Mouse (Mus musculus) CH12.LX (cell line): ENCODE data around the gene Commd4. TPM values are rescaled to one million over a fixed set of nuclear protein-coding genes. Genes with fewer than 3 reads are reported as not detected.

Experiments
- DNase-seq: peaks from one replicate; pipeline ENCODE4 v3.0.0-alpha.2; 2013; ENCODE audit errors: extremely low read depth
- H3K27ac ChIP-seq: 2 replicates; pipeline ENCODE4 v1.5.1; 2012; ENCODE audit warnings: low read depth, mild to moderate bottlenecking, control low read depth, moderate library complexity; ENCODE audit not compliant: insufficient read depth
- H3K27me3 ChIP-seq: replicated peaks from 2 replicates; pipeline ENCODE3; 2012; ENCODE audit warnings: inconsistent platforms
- H3K36me3 ChIP-seq, 2 experiments: replicated peaks in 1 of 2; 2 replicates each; pipeline versions ENCODE3 to v1.6.1; 2012; ENCODE audit warnings: inconsistent platforms in 1 of 2, low read length in 1 of 2, mild to moderate bottlenecking in 1 of 2, mixed read lengths in 1 of 2, moderate library complexity in 1 of 2; ENCODE audit not compliant: control insufficient read depth in 1 of 2, insufficient read depth in 1 of 2
- H3K4me1 ChIP-seq, 2 experiments: 2 replicates each; pipeline ENCODE4 v1.6.1; 2012; ENCODE audit warnings: inconsistent platforms in 1 of 2, moderate library complexity in 1 of 2; ENCODE audit not compliant: insufficient read depth in 2 of 2, control insufficient read depth in 1 of 2
- H3K4me2 ChIP-seq: 2 replicates; pipeline ENCODE4 v1.6.1; 2012; ENCODE audit warnings: low read depth, mild to moderate bottlenecking, control low read depth; ENCODE audit not compliant: poor library complexity, insufficient read depth, severe bottlenecking
- H3K4me3 ChIP-seq, 3 experiments: fragments of 150-350 bp in 1 of 3; sonication (generic) in 1 of 3; replicated peaks in 1 of 3; 2 replicates each; pipeline versions ENCODE3 to v1.5.1; 2011 to 2012; ENCODE audit warnings: low read depth in 2 of 3, low read length in 2 of 3, mild to moderate bottlenecking in 2 of 3, moderate library complexity in 2 of 3, control low read depth in 1 of 3, improper control_type of control experiment in 1 of 3, inconsistent platforms in 1 of 3, mixed read lengths in 1 of 3; ENCODE audit not compliant: poor library complexity in 1 of 3
- H3K79me2 ChIP-seq: replicated peaks from 2 replicates; pipeline ENCODE4 v1.6.1; 2012; ENCODE audit warnings: mild to moderate bottlenecking, moderate library complexity; ENCODE audit not compliant: control insufficient read depth, poor library complexity, insufficient read depth, severe bottlenecking; ENCODE audit errors: extremely low read depth
- H3K9ac ChIP-seq: 2 replicates; pipeline ENCODE4 v1.6.1; 2012; ENCODE audit warnings: low read depth, mild to moderate bottlenecking, control low read depth, moderate library complexity; ENCODE audit not compliant: insufficient read depth
- H3K9me3 ChIP-seq: replicated peaks from 2 replicates; pipeline ENCODE3; 2012; ENCODE audit warnings: low read length, inconsistent platforms, mixed read lengths
- CHD1 ChIP-seq: IDR thresholded peaks from 2 replicates; pipeline ENCODE4 v1.6.1; 2012; ENCODE audit warnings: low read depth, low read length, improper control_type of control experiment, inconsistent platforms
- CHD2 ChIP-seq: IDR thresholded peaks from 2 replicates; pipeline ENCODE4 v1.6.1; 2011; ENCODE audit warnings: low read length, improper control_type of control experiment
- E2F4 ChIP-seq: IDR thresholded peaks from 2 replicates; pipeline ENCODE4 v1.6.1; 2011; ENCODE audit warnings: low read depth, low read length, improper control_type of control experiment; ENCODE audit not compliant: insufficient replicate concordance
- KAT2A ChIP-seq: IDR thresholded peaks from 2 replicates; pipeline ENCODE4 v1.6.1; 2012; ENCODE audit warnings: low read length, improper control_type of control experiment, inconsistent platforms; ENCODE audit not compliant: insufficient replicate concordance
- MAFK ChIP-seq: IDR thresholded peaks from 2 replicates; pipeline ENCODE4 v1.6.1; 2011; ENCODE audit warnings: low read length, improper control_type of control experiment; ENCODE audit not compliant: insufficient replicate concordance
- MAZ ChIP-seq: IDR thresholded peaks from 2 replicates; pipeline ENCODE4 v1.6.1; 2012; ENCODE audit warnings: low read depth, mild to moderate bottlenecking, inconsistent platforms, low read length, improper control_type of control experiment, moderate library complexity
- MYC ChIP-seq: IDR thresholded peaks from 2 replicates; pipeline ENCODE4 v1.6.1; 2011; ENCODE audit warnings: low read depth, mild to moderate bottlenecking, improper control_type of control experiment, low read length
- NRF1 ChIP-seq: IDR thresholded peaks from 2 replicates; pipeline ENCODE4 v1.6.1; 2014; ENCODE audit warnings: low read depth, mild to moderate bottlenecking, inconsistent platforms, low read length, improper control_type of control experiment, moderate library complexity
- PAX5 ChIP-seq: IDR thresholded peaks from 2 replicates; pipeline ENCODE4 v1.6.1; 2012; ENCODE audit warnings: low read length, inconsistent platforms, mixed read lengths
- POLR2AphosphoS2 ChIP-seq: IDR thresholded peaks from 2 replicates; pipeline ENCODE4 v1.6.1; 2011; ENCODE audit warnings: low read depth, low read length, improper control_type of control experiment
- SIN3A ChIP-seq: IDR thresholded peaks from 2 replicates; pipeline ENCODE4 v1.6.1; 2012; ENCODE audit warnings: low read length, improper control_type of control experiment, inconsistent platforms
- ZMIZ1 ChIP-seq: IDR thresholded peaks from 2 replicates; pipeline ENCODE4 v1.6.1; 2012; ENCODE audit warnings: low read depth, mild to moderate bottlenecking, inconsistent platforms, low read length, improper control_type of control experiment
- dilution Hi-C: fragments of 300-500 bp; cut with MboI; formaldehyde crosslinking; loops from 2 replicates; pipeline ENCODE4 v1.14.3; 2020; ENCODE audit warnings: low sequenced_read_pairs; ENCODE audit not compliant: extremely low pct_unique_long_range_greater_than_20kb, extremely low pct_ligation_motif_present
- in situ Hi-C: fragments of 300-500 bp; cut with MboI; formaldehyde crosslinking; loops from 3 replicates; pipeline ENCODE4 v1.14.3; 2019; ENCODE audit warnings: low sequenced_read_pairs, low pct_ligation_motif_present, low pct_unique_long_range_greater_than_20kb, mixed read lengths
- polyA plus RNA-seq: library from polyadenylated mRNA; unstranded; fragments of >175 nt; gene quantifications from 2 replicates; pipeline ENCODE4 v1.2.1, GENCODE M21; 2012; ENCODE audit warnings: low read depth; ENCODE audit not compliant: insufficient read length
- total RNA-seq, 2 experiments: library from RNA; depleted of rRNA; stranded (reverse); fragments of 300-350 nt in 1 of 2; fragments of >200 nt in 1 of 2; gene quantifications; 2 replicates each; pipeline ENCODE4 v1.2.3; 2012 to 2014

Gene Commd4
- total and polyA plus RNA-seq, 3 experiments = 41.8 to 106 (median 98.3) TPM

DNA sequence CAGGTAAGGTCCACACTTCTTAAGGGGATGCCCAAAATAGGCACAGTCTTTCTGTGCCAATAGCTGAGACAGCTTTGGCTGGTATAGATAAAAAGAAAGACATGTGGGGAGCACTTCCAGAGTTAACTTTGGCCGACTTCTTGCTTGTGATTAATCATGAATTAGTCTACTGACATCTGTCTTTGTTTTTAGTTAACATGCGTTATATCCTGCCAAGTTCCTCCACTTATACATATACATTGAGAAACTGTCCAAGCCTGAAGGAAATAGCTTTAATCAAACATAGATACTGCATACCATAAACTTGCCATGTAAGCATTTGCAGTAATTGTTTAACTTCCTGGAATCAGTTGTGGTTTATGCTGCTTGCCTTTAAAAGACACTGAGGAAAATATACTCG, 38.6 kb upstream of the Commd4 start:
- no peak for DNase-seq
- no peak overlapping the region for H3K4me2 ChIP-seq
- no peaks in the 10 kb centered on the region for H3K9me3 ChIP-seq
- H3K4me3 ChIP-seq = no peak overlapping the region
- no peak for TF ChIP-seq ZMIZ1
- dilution Hi-C loops (no loop called here), in situ Hi-C loops (no loop called here)
- H3K36me3 ChIP-seq = no peaks in the 10 kb centered on the region
- no peak overlapping the region for H3K9ac ChIP-seq
- no peaks in the 10 kb centered on the region for H3K4me1 ChIP-seq
- H3K27ac ChIP-seq = no peak overlapping the region
- H3K79me2 ChIP-seq = no peaks in the 10 kb centered on the region
- no peaks in the 10 kb centered on the region for H3K27me3 ChIP-seq

GRCm38 (mm10) chr9:57168411-57168810, 10.3 kb upstream of the Commd4 start:
- Histone ChIP-seq H3K27ac (no peak overlapping the region), H3K79me2 (no peaks in the 10 kb centered on the region), H3K9me3 (peaks cover 2% of the 10 kb centered on the region), H3K36me3 (no peaks in the 10 kb centered on the region), H3K4me2 (no peak overlapping the region), H3K4me3 (no peak overlapping the region), H3K9ac (no peak overlapping the region), H3K27me3 (peaks cover 4% of the 10 kb centered on the region), H3K4me1 (no peaks in the 10 kb centered on the region)
- DNase-seq = no peak
- TF ChIP-seq CHD1 (no peak), NRF1 (no peak)
- dilution Hi-C loops = no loop called here
- in situ Hi-C loops = no loop called here

DNA sequence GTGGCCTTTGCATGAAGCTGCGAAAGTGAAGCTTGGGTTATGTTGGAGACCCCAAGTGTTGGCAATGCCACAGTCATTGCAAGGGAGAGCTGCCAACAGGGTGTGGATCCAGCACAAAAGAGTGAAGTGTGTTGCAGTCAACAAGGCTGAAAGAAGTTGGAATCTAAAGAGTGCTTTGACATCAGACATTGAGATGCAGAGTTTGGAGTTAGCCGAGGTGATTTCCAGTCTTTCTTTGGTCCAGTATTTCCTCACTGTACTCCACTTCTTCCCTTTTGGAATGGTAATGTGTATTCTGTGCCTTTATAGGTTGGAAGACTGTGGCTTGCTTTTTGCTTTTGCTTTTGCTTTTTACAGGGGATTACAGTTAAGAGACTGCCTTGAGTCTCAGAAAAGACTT, 8.0 kb upstream of the Commd4 start:
- Histone ChIP-seq H3K27me3 (peaks cover 6% of the 10 kb centered on the region), H3K36me3 (no peaks in the 10 kb centered on the region), H3K4me3 (no peak overlapping the region), H3K79me2 (no peaks in the 10 kb centered on the region), H3K9ac (no peak overlapping the region), H3K4me2 (no peak overlapping the region), H3K4me1 (peaks cover 2 to 9% of the 10 kb centered on the region in 2 experiments; a peak in 3 of 4 replicates), H3K27ac (no peak overlapping the region), H3K9me3 (no peaks in the 10 kb centered on the region)
- DNase-seq = no peak
- in situ Hi-C loops = no loop called here
- TF ChIP-seq MAFK = no peak
- no peak for TF ChIP-seq CHD1
- TF ChIP-seq MYC = no peak
- TF ChIP-seq CHD2 = no peak
- no peak for TF ChIP-seq PAX5
- no peak for TF ChIP-seq SIN3A
- no peak for TF ChIP-seq KAT2A
- no peak for TF ChIP-seq E2F4
- TF ChIP-seq POLR2AphosphoS2 = no peak
- no peak for TF ChIP-seq MAZ
- dilution Hi-C loops = no loop called here
